Mouse (Mus musculus) c-Kit-positive CD71-positive TER-119-positive erythroid progenitor cells, embryonic 14.5 days (primary cell): ENCODE results near the gene Itpr1.

Source experiments
- DNase-seq: peaks from one replicate; pipeline ENCODE4 v3.0.0-alpha.2; 2013; ENCODE audit warnings: low spot score

Gene Itpr1

DNA sequence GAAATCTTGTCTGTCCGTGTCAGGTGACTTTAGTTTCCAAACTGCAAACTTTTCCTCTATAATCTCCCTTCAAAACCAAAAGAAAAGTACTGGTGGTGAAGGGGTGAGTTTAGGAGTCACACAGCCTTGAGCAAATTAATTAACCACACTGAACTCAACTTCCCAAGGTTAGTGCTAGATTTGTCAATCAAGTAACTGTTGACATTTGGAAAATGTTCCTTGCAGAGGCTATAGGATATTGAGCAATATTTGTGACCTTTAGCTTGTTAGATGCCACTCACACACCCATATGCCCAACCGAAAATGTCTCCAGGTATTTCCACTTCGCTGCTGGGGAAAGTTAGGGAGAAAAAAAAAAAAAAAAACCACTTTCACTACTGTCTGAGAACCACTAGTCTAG, 259.0 kb downstream of the Itpr1 start:
- no peak for DNase-seq

- no peak for DNase-seq
These were observed 259.9 kb downstream of the Itpr1 start for GRCm38 (mm10) chr6:108472748-108473147.

DNA sequence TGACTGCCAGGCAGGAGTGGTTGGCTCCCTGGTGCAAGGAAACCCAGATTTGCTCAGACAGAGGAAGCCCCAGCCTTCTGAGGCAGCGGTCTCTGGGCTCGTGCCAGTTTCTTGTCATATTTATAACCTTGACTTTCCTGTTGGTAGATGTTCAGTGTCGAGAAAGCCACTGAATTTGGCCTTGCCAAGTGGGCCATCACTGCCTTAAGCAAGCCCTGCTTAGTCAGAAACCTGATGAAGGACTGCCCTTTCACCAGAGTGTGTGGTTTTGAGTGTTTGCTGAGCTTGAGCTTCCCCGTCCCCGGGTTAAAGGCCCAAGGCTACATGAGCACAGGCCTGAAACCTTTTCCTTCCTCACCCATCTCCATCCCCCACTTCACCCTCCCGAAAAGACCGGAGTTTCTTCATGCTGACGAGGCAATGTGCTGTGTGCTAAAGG, 263.9 kb downstream of the Itpr1 start:
- no peak for DNase-seq

- DNase-seq = no peak
These were observed 264.7 kb downstream of the Itpr1 start for GRCm38 (mm10) chr6:108477602-108478001.

DNA sequence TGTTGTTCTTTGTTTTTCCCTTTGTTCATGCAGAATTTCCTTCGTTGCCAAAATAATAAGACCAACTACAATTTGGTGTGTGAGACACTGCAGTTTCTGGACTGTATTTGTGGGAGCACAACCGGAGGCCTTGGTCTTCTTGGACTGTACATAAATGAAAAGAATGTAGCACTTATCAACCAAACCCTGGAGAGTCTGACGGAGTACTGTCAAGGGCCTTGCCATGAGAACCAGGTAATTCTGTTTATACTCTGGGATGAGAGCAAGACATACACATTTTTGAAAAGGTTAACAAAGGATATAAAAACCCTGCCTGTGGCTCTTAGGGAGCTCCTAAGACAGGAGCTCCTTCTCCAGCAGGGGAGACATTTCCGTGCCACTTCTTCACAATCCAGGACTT, 268.3 kb downstream of the Itpr1 start:
- DNase-seq = no peak

DNA sequence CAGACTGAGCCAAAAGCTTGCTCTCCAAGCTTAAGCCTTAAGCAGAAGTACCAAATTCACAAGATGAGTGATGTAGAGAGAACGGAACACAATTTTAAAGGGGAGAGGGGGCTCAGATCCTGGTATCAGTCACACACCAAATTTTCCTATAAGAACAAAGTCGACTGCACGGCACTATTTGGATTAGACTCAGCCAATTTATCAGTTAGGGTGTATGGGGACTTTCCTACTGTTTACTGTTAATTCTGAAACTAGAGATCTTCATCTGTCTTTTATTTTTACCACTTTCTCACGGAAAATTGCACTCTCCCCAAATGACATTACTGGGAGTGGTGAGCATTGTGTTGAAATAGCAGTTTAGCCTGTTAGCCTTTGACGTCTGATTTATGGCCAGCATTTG, 269.6 kb downstream of the Itpr1 start:
- no peak for DNase-seq

DNA sequence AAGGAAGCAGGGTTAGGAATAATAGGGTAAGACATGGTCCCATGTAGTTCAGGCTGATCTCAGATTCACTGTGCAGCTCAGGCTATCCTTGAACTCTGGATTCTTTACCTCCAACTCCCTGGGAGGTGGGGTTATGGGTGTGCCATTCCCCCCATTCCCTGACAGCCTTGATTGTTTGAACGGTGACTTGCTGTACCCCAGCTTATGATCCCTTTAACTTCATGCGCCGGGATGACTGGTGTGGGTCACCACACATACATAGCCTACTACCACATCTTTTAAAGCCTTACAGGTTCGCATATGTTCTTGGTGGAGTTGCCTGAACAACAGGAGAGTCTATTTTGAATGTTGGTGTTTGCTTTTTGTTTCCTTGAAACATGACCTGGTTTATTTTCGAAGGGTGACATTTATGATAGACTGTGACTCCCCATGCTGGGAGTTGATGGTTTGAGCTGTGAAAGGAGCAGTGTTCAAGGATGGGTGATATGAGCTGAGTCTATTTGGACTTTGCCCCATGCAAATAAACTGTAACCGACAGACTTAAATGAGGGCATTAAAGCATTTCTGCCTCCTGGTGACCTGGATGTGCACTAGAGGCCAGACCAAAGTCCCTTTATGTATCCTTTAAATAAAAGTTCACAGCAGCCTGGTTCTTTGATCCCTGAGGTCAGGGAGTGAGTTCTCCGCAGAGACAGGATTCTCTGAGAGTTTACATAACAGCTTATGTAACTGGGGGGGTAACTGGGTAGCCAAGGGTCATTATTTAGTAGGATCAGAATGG, 273.5 kb downstream of the Itpr1 start:
- no peak for DNase-seq

- no peak for DNase-seq
These were observed 274.5 kb downstream of the Itpr1 start for GRCm38 (mm10) chr6:108487300-108487835.

GRCm38 (mm10) chr6:108488250-108488649, 275.4 kb downstream of the Itpr1 start:
- DNase-seq = no peak

- DNase-seq = no peak
These were observed 279.1 kb downstream of the Itpr1 start for GRCm38 (mm10) chr6:108491969-108492368.

- no peak for DNase-seq
These were observed 280.9 kb downstream of the Itpr1 start for GRCm38 (mm10) chr6:108493753-108494152.

- no peak for DNase-seq
These were observed 281.4 kb downstream of the Itpr1 start for GRCm38 (mm10) chr6:108494185-108494804.

DNA sequence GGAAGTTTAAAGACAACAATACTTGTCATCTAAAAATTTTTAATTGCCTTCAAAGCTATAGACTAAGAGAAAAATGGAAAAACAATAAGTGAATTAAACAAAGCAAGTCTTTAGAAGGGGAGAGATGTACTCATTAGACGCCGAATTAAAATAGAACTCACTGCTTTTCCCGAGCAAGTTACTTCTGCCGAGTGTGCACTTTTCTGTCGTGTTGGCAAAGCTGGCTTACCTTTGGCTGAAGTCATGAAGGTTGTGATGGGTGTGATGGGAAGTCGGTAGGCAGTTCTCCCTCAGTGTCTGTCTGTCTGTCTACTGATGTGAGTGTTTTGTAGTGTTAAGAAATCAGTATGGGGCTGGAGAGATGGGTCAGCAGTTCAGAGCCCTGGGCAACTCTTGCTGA, 282.1 kb downstream of the Itpr1 start:
- DNase-seq = no peak

GRCm38 (mm10) chr6:108498070-108498469, 285.2 kb downstream of the Itpr1 start:
- no peak for DNase-seq

GRCm38 (mm10) chr6:108503651-108504050, 290.8 kb downstream of the Itpr1 start:
- DNase-seq = no peak

- no peak for DNase-seq
These were observed 291.8 kb downstream of the Itpr1 start for GRCm38 (mm10) chr6:108504717-108505116.

GRCm38 (mm10) chr6:108506161-108506560, 293.3 kb downstream of the Itpr1 start:
- DNase-seq = no peak

DNA sequence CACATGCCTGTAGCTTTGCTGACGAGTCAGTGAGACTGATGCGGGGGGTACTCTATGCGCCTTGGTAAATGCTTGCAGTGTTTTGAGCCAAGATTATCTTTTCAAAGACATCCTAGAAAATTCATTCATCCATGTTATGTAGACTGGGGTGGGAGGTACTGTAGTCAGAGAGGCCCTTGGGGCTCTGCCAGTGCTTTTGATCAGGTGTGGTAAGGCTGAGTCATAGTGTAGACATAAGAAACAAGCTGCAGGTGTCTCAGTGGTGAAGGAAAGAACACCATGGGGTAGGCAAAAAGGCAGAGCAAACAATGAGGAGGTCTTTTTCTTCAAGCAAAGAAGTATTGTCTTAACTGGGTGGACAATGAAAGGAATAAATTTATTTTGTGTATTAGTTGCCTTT, 294.4 kb downstream of the Itpr1 start:
- no peak for DNase-seq

DNA sequence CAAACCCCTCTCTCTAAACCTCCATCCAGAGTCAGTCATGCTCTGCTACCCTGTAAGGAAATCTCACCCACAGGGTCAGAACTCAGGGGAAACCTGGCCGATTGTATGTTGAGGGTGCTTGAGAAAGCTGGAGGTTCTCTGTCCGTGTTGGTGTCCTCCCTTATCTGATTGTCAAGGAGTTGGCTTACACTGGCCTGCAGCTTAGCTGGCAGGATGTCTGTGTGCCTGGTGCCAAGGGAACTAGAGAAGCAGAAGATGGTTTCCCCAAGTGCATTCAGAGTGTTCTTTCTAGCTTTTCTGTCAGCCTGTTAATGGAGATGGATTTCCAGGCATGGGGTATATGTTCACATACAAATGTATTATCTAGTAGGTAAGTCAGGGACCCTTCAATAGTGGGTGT, 296.4 kb downstream of the Itpr1 start:
- DNase-seq = no peak

- no peak for DNase-seq
These were observed 297.2 kb downstream of the Itpr1 start for GRCm38 (mm10) chr6:108510101-108510500.

GRCm38 (mm10) chr6:108512097-108512496, 299.2 kb downstream of the Itpr1 start:
- DNase-seq = no peak

DNA sequence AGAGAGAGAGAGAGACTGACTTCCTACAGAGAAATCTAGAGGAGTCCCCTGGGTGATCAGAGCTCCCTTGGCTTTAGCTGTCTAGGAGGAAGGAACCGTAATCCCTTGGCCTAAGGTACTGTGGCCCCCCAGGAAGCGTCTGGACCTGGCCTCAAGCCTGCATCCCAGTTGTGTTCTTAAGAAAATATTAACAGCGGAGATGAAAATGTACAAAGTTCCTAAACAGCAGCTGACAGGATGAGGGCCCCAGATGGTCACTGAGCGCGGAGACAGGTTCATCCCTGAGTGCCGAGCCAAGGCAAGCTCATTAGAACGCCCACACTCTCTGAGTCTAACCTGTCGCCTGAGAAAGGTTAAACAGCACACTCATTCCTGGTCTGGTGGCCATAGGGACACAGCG, 300.1 kb downstream of the Itpr1 start:
- DNase-seq = no peak

- DNase-seq = no peak
These were observed 303.4 kb downstream of the Itpr1 start for GRCm38 (mm10) chr6:108516248-108516647.
